Mouse (Mus musculus) layer of hippocampus, adult 2 months (tissue): ENCODE results near the gene Cpvl. TPM values are rescaled to one million over a fixed set of nuclear protein-coding genes. Genes with fewer than 3 reads are reported as not detected.
A peak's percentile ranks its signal among the peaks of the same experiment; 100 is the strongest.

Experiments
- DNase-seq, 2 experiments: peaks; one replicate each; pipeline ENCODE4 v3.0.0; 2022; ENCODE audit warnings: low spot score in 2 of 2
- H3K27ac ChIP-seq: fragments of 200-600 bp; 2 replicates; pipeline ENCODE4 v1.8.1; 2022
- H3K4me3 ChIP-seq: fragments of 200-600 bp; 2 replicates; pipeline ENCODE4 v1.8.1; 2022; ENCODE audit warnings: mild to moderate bottlenecking
- CTCF ChIP-seq: fragments of 200-600 bp; conservative IDR thresholded peaks from 2 replicates; pipeline ENCODE4 v1.8.1; 2022; ENCODE audit warnings: antibody characterized with exemption, mild to moderate bottlenecking, moderate library complexity
- long read RNA-seq, 2 experiments: library from polyadenylated mRNA; stranded (forward); transcript quantifications; one replicate each; pipeline ENCODE4 v2.0.0; 2021; ENCODE audit warnings: borderline mapping rate in 2 of 2
- total RNA-seq, 2 experiments: library from RNA; stranded (reverse); gene quantifications; 2 replicates each; pipeline ENCODE4 v1.2.3; 2021

The Cpvl gene
- total RNA-seq: not detected
- long read RNA-seq, experiment 1: 0 reads
- long read RNA-seq, experiment 2: 0 reads

DNA sequence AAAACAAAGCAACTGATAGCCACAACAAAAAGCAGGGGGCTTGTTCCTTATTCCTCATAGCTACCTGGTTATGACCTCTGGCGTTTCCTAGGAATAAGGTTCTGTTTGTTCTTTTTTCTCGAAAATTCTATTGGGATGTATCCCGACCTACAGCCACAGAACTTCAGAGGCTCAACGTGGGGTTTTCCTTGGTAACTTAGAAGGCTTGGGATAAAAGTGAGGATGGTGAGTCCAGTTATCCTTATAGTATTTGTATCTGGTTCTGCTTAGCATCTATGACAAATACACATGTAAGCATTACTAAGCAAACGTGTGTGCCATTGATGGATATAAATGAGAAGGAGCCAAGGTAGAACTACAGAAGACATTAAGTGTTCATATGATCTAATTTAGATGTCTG is at the start of gene Cpvl:
Gene Cpvl (minus strand): TSS at position 101 of the 400 bp plus-strand sequence.
- no peak within 1 kb of the TSS for H3K27ac ChIP-seq
- no peak for TF ChIP-seq CTCF
- no peak within 1 kb of the TSS for H3K4me3 ChIP-seq
- no peak for DNase-seq

GRCm38 (mm10) chr6:54023846-54024245 is 45.4 kb upstream of the Cpvl start:
- Histone ChIP-seq H3K27ac (no peak overlapping the region), H3K4me3 (no peak overlapping the region)
- DNase-seq: no peak
- TF ChIP-seq CTCF: no peak

- DNase-seq: no peak
- H3K27ac ChIP-seq: no peak overlapping the region
- no peak overlapping the region for H3K4me3 ChIP-seq
- TF ChIP-seq CTCF: no peak
Observed at GRCm38 (mm10) chr6:54021123-54021789, 42.8 kb upstream of the Cpvl start.

- TF ChIP-seq CTCF: no peak
- no peak overlapping the region for H3K27ac ChIP-seq
- H3K4me3 ChIP-seq: no peak overlapping the region
- DNase-seq: no peak
Observed at GRCm38 (mm10) chr6:54018861-54019260, 40.4 kb upstream of the Cpvl start.

GRCm38 (mm10) chr6:54018038-54018437 is 39.6 kb upstream of the Cpvl start:
- Histone ChIP-seq H3K4me3 (no peak overlapping the region), H3K27ac (no peak overlapping the region)
- TF ChIP-seq CTCF: no peak
- no peak for DNase-seq

DNA sequence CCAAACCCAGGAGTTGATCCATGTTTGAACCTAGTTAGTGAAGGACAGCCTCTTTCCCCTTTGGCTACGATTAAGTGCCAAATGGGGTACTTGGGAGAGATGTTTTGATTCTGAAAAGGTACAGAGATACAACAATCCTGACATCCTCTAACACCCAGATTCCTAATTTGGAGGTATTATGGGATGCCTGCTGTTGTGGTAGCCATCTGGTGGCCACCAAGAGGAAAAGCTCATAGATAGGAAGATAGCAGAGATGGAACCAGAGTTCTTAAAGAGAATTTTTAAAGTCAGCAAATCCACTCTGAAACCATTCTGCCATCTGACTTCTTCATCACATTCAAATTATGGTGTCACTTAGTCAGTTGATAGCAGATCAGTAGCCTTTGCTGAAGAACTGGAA is 33.7 kb upstream of the Cpvl start:
- peak; percentile 54 for TF ChIP-seq CTCF
- Histone ChIP-seq H3K4me3 (no peak overlapping the region), H3K27ac (no peak overlapping the region)
- no peak for DNase-seq

GRCm38 (mm10) chr6:54010362-54010761 is 31.9 kb upstream of the Cpvl start:
- Histone ChIP-seq H3K27ac (no peak overlapping the region), H3K4me3 (no peak overlapping the region)
- TF ChIP-seq CTCF: no peak
- no peak for DNase-seq

DNA sequence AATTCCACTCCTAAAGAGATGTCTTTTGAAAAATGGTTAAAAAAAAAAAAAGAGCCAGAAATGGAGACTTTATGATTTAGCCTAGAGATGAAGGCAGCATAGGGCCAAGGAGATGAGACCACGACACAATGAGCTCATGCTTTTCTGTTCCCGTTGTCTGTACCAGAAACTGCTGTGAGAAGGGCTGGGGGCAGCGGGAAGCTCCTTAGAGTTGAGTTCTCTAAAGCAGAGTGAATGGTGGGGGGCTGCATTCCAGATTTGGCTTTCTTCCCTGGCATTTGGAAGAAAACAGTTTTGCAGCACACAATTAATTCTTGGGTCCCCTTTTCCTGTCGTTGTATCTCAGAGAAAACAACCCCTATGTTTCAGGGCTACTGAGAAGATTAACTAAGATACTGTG is 30.8 kb upstream of the Cpvl start:
- no peak overlapping the region for H3K27ac ChIP-seq
- no peak for TF ChIP-seq CTCF
- no peak for DNase-seq
- H3K4me3 ChIP-seq: no peak overlapping the region

- H3K4me3 ChIP-seq: peak overlapping the region; percentile 22
- DNase-seq: peak in 1 of 2 experiments; percentile 13
- H3K27ac ChIP-seq: no peak overlapping the region
- TF ChIP-seq CTCF: no peak
Observed at GRCm38 (mm10) chr6:54008448-54009120, 30.1 kb upstream of the Cpvl start.

DNA sequence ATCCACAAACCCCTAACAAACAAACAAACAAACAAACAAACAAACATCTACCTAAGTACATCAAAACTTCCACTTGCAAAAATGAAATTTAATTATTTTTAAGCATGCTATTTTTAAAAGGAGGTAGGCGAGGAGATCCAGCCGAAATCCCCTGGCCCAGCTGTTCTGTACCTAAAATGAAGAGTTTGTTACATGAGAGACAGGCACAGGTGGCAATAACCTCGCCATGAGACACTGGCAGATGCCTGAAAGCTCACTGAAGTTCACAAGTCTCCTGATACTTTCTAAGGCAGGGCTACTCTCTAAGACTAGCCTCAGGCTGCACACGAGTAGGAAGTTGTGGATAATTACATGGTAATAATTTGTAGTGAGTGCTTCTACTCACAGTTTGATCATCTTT is 26.8 kb upstream of the Cpvl start:
- Histone ChIP-seq H3K4me3 (no peak overlapping the region), H3K27ac (no peak overlapping the region)
- no peak for TF ChIP-seq CTCF
- no peak for DNase-seq

DNA sequence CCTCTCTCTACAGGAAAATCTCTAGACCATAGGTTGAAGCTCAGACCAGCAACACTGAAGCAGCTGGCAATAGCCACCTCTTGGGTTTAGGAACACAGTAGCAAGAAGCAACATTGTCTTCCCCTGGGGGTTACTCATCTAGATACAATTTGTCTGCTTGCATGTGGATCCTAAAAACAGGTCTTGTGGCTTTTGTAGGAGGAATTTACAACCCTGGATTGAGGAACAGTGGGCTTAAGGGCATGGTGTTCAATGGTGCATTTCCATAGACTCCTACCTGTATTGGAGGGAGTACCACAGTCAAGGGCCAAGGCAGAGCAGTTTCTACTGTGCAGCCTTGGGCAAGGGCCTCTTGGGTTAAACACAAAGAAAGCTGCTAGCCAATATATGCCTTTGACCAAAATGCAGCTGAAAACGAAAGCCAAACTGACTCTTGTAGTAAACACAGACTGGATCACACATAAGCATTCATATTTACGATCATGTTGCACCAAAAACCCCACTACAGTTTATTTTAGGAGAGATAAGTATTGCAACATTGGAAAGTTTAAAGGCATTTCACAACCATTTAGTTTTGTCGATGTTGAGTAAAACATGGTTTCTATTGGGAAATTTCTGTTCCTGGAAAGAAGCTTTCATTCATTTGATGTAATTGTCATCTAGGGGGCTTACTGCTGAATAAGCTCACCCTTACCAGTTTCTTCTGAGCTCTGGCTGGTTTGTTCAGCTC is 17.9 kb upstream of the Cpvl start:
- Histone ChIP-seq H3K4me3 (no peak overlapping the region), H3K27ac (no peak overlapping the region)
- no peak for TF ChIP-seq CTCF
- no peak for DNase-seq

GRCm38 (mm10) chr6:53995519-53995918 is 17.0 kb upstream of the Cpvl start:
- H3K4me3 ChIP-seq: no peak overlapping the region
- H3K27ac ChIP-seq: no peak overlapping the region
- DNase-seq: no peak
- TF ChIP-seq CTCF: no peak

- no peak for DNase-seq
- TF ChIP-seq CTCF: no peak
- no peak overlapping the region for H3K27ac ChIP-seq
- H3K4me3 ChIP-seq: no peak overlapping the region
Observed at GRCm38 (mm10) chr6:53992386-53992785, 13.9 kb upstream of the Cpvl start.
